In genomic region chr11:94469136-94470064, GRCm38 (mm10) we compare ENCODE assay signal across 9 mouse cellular contexts. TPM values are rescaled to one million over a fixed set of nuclear protein-coding genes. Genes with fewer than 3 reads are reported as not detected.
DNase-seq lines count a peak whose midpoint lies in the region; ATAC-seq and TF ChIP-seq lines count a peak whose summit lies in the region.
"Had no signal": no experiment of that assay in that cellular context is flagged by ENCODE, and none has a peak within 500 bp of the region (broad histone marks: within the 10 kb centered on the region; RNA-seq: fewer than 3 reads in every experiment).

No protein-coding gene starts in this region.

- H3K4me3 ChIP-seq in cerebellum, adult 2 months (replicated peaks; ENCODE audit: insufficient read depth, low read depth, low read length), result no peak overlapping the region
- no peak overlapping the region for H3K4me3 ChIP-seq in lung, embryonic 16.5 days (ENCODE audit: low read length)
- no peak overlapping the region for H3K4me3 ChIP-seq in intestine, embryonic 15.5 days (replicated peaks)
- H3K4me3 ChIP-seq in stomach, embryonic 14.5 days (ENCODE audit: low read depth, low read length), result no peak overlapping the region
- H3K4me3 ChIP-seq: myocyte had no signal

- no peaks in the 10 kb centered on the region for H3K9me3 ChIP-seq in lung, embryonic 16.5 days (ENCODE audit: control insufficient read depth, low read length)
- no peaks in the 10 kb centered on the region for H3K9me3 ChIP-seq in intestine, embryonic 15.5 days
- H3K9me3 ChIP-seq in stomach, embryonic 14.5 days (ENCODE audit: control insufficient read depth, low read depth, low read length), result no peaks in the 10 kb centered on the region

- no peak for TF ChIP-seq POLR2A in cerebellum, adult 2 months (IDR thresholded peaks at IDR 0.05; ENCODE audit: borderline replicate concordance, insufficient read depth, low read length)

- no peak for DNase-seq in cerebellum, adult 2 months
- DNase-seq in cerebellum, adult 8-10 months, result no peak
- DNase-seq in lung, adult 18-20 months, result no peak
- no peak for DNase-seq in spleen, postnatal 4 days (ENCODE audit: low spot score in 2 of 2)
- no peak for DNase-seq in thymus, postnatal 0 days (ENCODE audit: low spot score)

- 0 out of 2 replicates have a peak overlapping the region, but pooled peaks have one; percentile 15 for H3K9ac ChIP-seq in lung, embryonic 16.5 days (ENCODE audit: low read length)
- H3K9ac ChIP-seq in intestine, embryonic 15.5 days, result no peak overlapping the region
- no peak overlapping the region for H3K9ac ChIP-seq in stomach, embryonic 14.5 days (replicated peaks; ENCODE audit: low read depth, low read length)

- H3K4me1 ChIP-seq in cerebellum, adult 2 months (ENCODE audit: control insufficient read depth, insufficient read depth, low read length), result peaks cover 10% of the 10 kb centered on the region
- peaks cover 48% of the 10 kb centered on the region for H3K4me1 ChIP-seq in lung, embryonic 16.5 days (replicated peaks; ENCODE audit: control insufficient read depth, insufficient read depth, low read length)
- H3K4me1 ChIP-seq in intestine, embryonic 15.5 days (replicated peaks), result peaks cover 56% of the 10 kb centered on the region
- peaks cover 39% of the 10 kb centered on the region for H3K4me1 ChIP-seq in stomach, embryonic 14.5 days (ENCODE audit: control insufficient read depth, insufficient read depth, low read length)

- 60% methylated on average over 9 of the region's 9 CpGs for WGBS in cerebellum, adult 2 months
- WGBS in lung, embryonic 16.5 days, result 36% methylated on average over 8 of the region's 9 CpGs
- WGBS in intestine, embryonic 15.5 days, result 34% methylated on average over 9 of the region's 9 CpGs
- WGBS in stomach, embryonic 14.5 days, result 30% methylated on average over 9 of the region's 9 CpGs

- 0 out of 2 replicates have a peak overlapping the region, but pooled peaks have one; percentile 5 for H3K4me2 ChIP-seq in lung, embryonic 16.5 days (ENCODE audit: low read depth, low read length)
- H3K4me2 ChIP-seq in intestine, embryonic 15.5 days (replicated peaks), result peak overlapping the region; percentile 31; the same call in 1 of the 2 replicates
- H3K4me2 ChIP-seq in stomach, embryonic 14.5 days (replicated peaks; ENCODE audit: low read depth, low read length), result 0 out of 2 replicates have a peak overlapping the region, but pooled peaks have one; percentile 14

- no peaks in the 10 kb centered on the region; the same call in 1 of the 2 replicates for H3K27me3 ChIP-seq in cerebellum, adult 2 months (ENCODE audit: control insufficient read depth, insufficient read depth, low read length)
- H3K27me3 ChIP-seq in lung, embryonic 16.5 days (ENCODE audit: control insufficient read depth, insufficient read depth, low read depth, low read length), result peaks cover 20% of the 10 kb centered on the region
- peaks cover 24% of the 10 kb centered on the region for H3K27me3 ChIP-seq in intestine, embryonic 15.5 days (replicated peaks)
- no peaks in the 10 kb centered on the region for H3K27me3 ChIP-seq in stomach, embryonic 14.5 days (ENCODE audit: control insufficient read depth, insufficient read depth, low read length)

- no peak for TF ChIP-seq CTCF in cerebellum, adult 2 months (IDR thresholded peaks at IDR 0.05; ENCODE audit: borderline replicate concordance, insufficient read depth, low read depth, low read length)

- ATAC-seq in lung, embryonic 16.5 days (ENCODE audit: low read depth), result peak; percentile 64
- ATAC-seq in intestine, embryonic 15.5 days, result no peak
- no peak for ATAC-seq in stomach, embryonic 14.5 days (ENCODE audit: insufficient number of reproducible peaks, insufficient read depth, low FRiP score, low read depth)

- no peaks in the 10 kb centered on the region for H3K36me3 ChIP-seq in lung, embryonic 16.5 days (ENCODE audit: control insufficient read depth, insufficient read depth, low read length)
- no peaks in the 10 kb centered on the region for H3K36me3 ChIP-seq in intestine, embryonic 15.5 days
- H3K36me3 ChIP-seq in stomach, embryonic 14.5 days (ENCODE audit: control insufficient read depth, insufficient read depth, low read length), result no peaks in the 10 kb centered on the region

- peak overlapping the region; percentile 44; the same call in 1 of the 2 replicates for H3K27ac ChIP-seq in cerebellum, adult 2 months (ENCODE audit: insufficient read depth, low read length)
- peak overlapping the region; percentile 66 for H3K27ac ChIP-seq in lung, embryonic 16.5 days (ENCODE audit: low read length)
- peak overlapping the region; percentile 48 for H3K27ac ChIP-seq in intestine, embryonic 15.5 days
- H3K27ac ChIP-seq in stomach, embryonic 14.5 days (ENCODE audit: low read length), result peak overlapping the region; percentile 68; the same call in 1 of the 2 replicates

RNA-seq across cellular contexts. Expression of gene Cacna1g, which starts 4.6 kb away (rescaled TPM):
- polyA plus RNA-seq in cerebellum, adult 2 months (2012; rRNA removed), result 199 and 248 TPM in 2 replicates
- polyA plus RNA-seq in lung, embryonic 16.5 days (2015; fragmentation: Nextera tagmentation; extraction: Ambion mirVana), result 6.6 and 7.0 TPM in 2 replicates
- polyA plus RNA-seq in intestine, embryonic 15.5 days (2015; fragmentation: Nextera tagmentation; extraction: Ambion mirVana), result 5.2 and 7.9 TPM in 2 replicates
- 13.5 and 17.6 TPM in 2 replicates for polyA plus RNA-seq in stomach, embryonic 14.5 days (2014; fragmentation: Nextera tagmentation; extraction: Ambion mirVana)
- 0.21 and 0.23 TPM in 2 replicates for polyA plus RNA-seq in thymus, postnatal 0 days (2015; fragmentation: Nextera tagmentation; extraction: Ambion mirVana)

RNA-seq across cellular contexts. Expression of gene Spata20, which starts 16.6 kb away (rescaled TPM):
- 1.5 and 1.9 TPM in 2 replicates for polyA plus RNA-seq in cerebellum, adult 2 months (2012; rRNA removed)
- 0.08 TPM in 1 of 2 replicates, not detected in the other for polyA plus RNA-seq in lung, embryonic 16.5 days (2015; fragmentation: Nextera tagmentation; extraction: Ambion mirVana)
- 0.06 TPM in 1 of 2 replicates, not detected in the other for polyA plus RNA-seq in intestine, embryonic 15.5 days (2015; fragmentation: Nextera tagmentation; extraction: Ambion mirVana)
- polyA plus RNA-seq in stomach, embryonic 14.5 days (2014; fragmentation: Nextera tagmentation; extraction: Ambion mirVana), result 0.13 and 0.48 TPM in 2 replicates
- polyA plus RNA-seq in thymus, postnatal 0 days (2015; fragmentation: Nextera tagmentation; extraction: Ambion mirVana), result 0.09 TPM in 1 of 2 replicates, not detected in the other
- polyA plus RNA-seq: myocyte had no signal

RNA-seq across cellular contexts. Expression of gene Epn3, which starts 30.4 kb away (rescaled TPM):
- polyA plus RNA-seq in cerebellum, adult 2 months (2012; rRNA removed), result 31.1 and 35.9 TPM in 2 replicates
- 18.5 and 19.2 TPM in 2 replicates for polyA plus RNA-seq in lung, embryonic 16.5 days (2015; fragmentation: Nextera tagmentation; extraction: Ambion mirVana)
- polyA plus RNA-seq in intestine, embryonic 15.5 days (2015; fragmentation: Nextera tagmentation; extraction: Ambion mirVana), result 2.1 and 3.3 TPM in 2 replicates
- 7.5 and 11.1 TPM in 2 replicates for polyA plus RNA-seq in stomach, embryonic 14.5 days (2014; fragmentation: Nextera tagmentation; extraction: Ambion mirVana)
- 0.78 and 0.91 TPM in 2 replicates for polyA plus RNA-seq in thymus, postnatal 0 days (2015; fragmentation: Nextera tagmentation; extraction: Ambion mirVana)

RNA-seq across cellular contexts. Expression of gene Mycbpap, which starts 52.1 kb away (rescaled TPM):
- 3.6 and 4.9 TPM in 2 replicates for polyA plus RNA-seq in cerebellum, adult 2 months (2012; rRNA removed)
- polyA plus RNA-seq in lung, embryonic 16.5 days (2015; fragmentation: Nextera tagmentation; extraction: Ambion mirVana), result 8.4 and 8.7 TPM in 2 replicates
- polyA plus RNA-seq in intestine, embryonic 15.5 days (2015; fragmentation: Nextera tagmentation; extraction: Ambion mirVana), result 2.0 and 2.2 TPM in 2 replicates
- polyA plus RNA-seq in stomach, embryonic 14.5 days (2014; fragmentation: Nextera tagmentation; extraction: Ambion mirVana), result 1.6 and 2.1 TPM in 2 replicates
- 0.14 and 0.17 TPM in 2 replicates for polyA plus RNA-seq in thymus, postnatal 0 days (2015; fragmentation: Nextera tagmentation; extraction: Ambion mirVana)

Comparison
In these comparisons a context has a peak if more than half of its experiments do, and no peak if none do; other contexts are left out.
1. RNA of gene Cacna1g, which starts 4.6 kb away (polyA plus RNA-seq): 199 to 248 TPM in cerebellum, adult 2 months; 13.5 to 17.6 TPM in stomach, embryonic 14.5 days, 6.6 to 7.0 TPM in lung, embryonic 16.5 days, 5.2 to 7.9 TPM in intestine, embryonic 15.5 days and 0.21 to 0.23 TPM in thymus, postnatal 0 days; every median in the first group is over 10 times any median in the second.
2. Peak in every context shown above with its lines, with median percentiles within 50 percentile points of each other: H3K27ac ChIP-seq and H3K4me2 ChIP-seq.